Mouse (Mus musculus) hindbrain, embryonic 14.5 days (tissue): ENCODE results near the gene Trim8. TPM values are rescaled to one million over a fixed set of nuclear protein-coding genes. Genes with fewer than 3 reads are reported as not detected.

ENCODE experiments used
- ATAC-seq: fragments of 200-750 bp; cut with Nextera tagmentation; 2 replicates; pipeline ENCODE4 v1.8.0; 2017; ENCODE audit warnings: moderate number of reproducible peaks, mild to moderate bottlenecking, moderate TSS enrichment, moderate library complexity; ENCODE audit not compliant: low FRiP score
- DNase-seq: peaks from one replicate; pipeline ENCODE4 v3.0.0-alpha.2; 2015; ENCODE audit warnings: low spot score
- H3K27ac ChIP-seq: fragments of 300-500 bp; sonication (generic); 2 replicates; pipeline ENCODE4 v1.5.1; 2014; ENCODE audit warnings: mild to moderate bottlenecking, moderate library complexity
- H3K27me3 ChIP-seq: fragments of 300-500 bp; sonication (generic); 2 replicates; pipeline ENCODE4 v1.6.1; 2014; ENCODE audit warnings: mild to moderate bottlenecking, low read length, mixed read lengths; ENCODE audit not compliant: control insufficient read depth, insufficient read depth
- H3K36me3 ChIP-seq: fragments of 300-500 bp; sonication (generic); replicated peaks from 2 replicates; pipeline ENCODE4 v1.6.1; 2014; ENCODE audit not compliant: control insufficient read depth, insufficient read depth
- H3K4me1 ChIP-seq: fragments of 300-500 bp; sonication (generic); replicated peaks from 2 replicates; pipeline ENCODE4 v1.6.1; 2014; ENCODE audit warnings: antibody characterized with exemption, low read length, mixed read lengths; ENCODE audit not compliant: control insufficient read depth, insufficient read depth
- H3K4me2 ChIP-seq: fragments of 300-500 bp; sonication (generic); replicated peaks from 2 replicates; pipeline ENCODE4 v1.6.1; 2014; ENCODE audit warnings: mild to moderate bottlenecking, moderate library complexity
- H3K4me3 ChIP-seq: fragments of 300-500 bp; sonication (generic); replicated peaks from 2 replicates; pipeline ENCODE4 v1.5.1; 2014; ENCODE audit warnings: mild to moderate bottlenecking, low read length
- H3K9ac ChIP-seq: fragments of 300-500 bp; sonication (generic); 2 replicates; pipeline ENCODE4 v1.6.1; 2014
- H3K9me3 ChIP-seq: fragments of 300-500 bp; sonication (generic); 2 replicates; pipeline ENCODE4 v1.6.1; 2016; ENCODE audit warnings: low read length; ENCODE audit not compliant: control insufficient read depth
- WGBS: fragments of 180-500 bp; shearing (Covaris S2); extraction: QIAGEN DNeasy Blood & Tissue Kit; methylation state at CpG from one replicate; pipeline ENCODE4 v1.1.7; 2014; 5-methylcytosine and 5-hydroxymethylcytosine counted together
- polyA plus RNA-seq: library from polyadenylated mRNA; unstranded; fragments of >200 nt; fragmentation: Nextera tagmentation; extraction: Ambion mirVana; gene quantifications from 2 replicates; pipeline ENCODE4 v1.2.1, GENCODE M21; 2014

The Trim8 gene
- polyA plus RNA-seq, 1 experiment from 2014 or later: 37.5 TPM

DNA sequence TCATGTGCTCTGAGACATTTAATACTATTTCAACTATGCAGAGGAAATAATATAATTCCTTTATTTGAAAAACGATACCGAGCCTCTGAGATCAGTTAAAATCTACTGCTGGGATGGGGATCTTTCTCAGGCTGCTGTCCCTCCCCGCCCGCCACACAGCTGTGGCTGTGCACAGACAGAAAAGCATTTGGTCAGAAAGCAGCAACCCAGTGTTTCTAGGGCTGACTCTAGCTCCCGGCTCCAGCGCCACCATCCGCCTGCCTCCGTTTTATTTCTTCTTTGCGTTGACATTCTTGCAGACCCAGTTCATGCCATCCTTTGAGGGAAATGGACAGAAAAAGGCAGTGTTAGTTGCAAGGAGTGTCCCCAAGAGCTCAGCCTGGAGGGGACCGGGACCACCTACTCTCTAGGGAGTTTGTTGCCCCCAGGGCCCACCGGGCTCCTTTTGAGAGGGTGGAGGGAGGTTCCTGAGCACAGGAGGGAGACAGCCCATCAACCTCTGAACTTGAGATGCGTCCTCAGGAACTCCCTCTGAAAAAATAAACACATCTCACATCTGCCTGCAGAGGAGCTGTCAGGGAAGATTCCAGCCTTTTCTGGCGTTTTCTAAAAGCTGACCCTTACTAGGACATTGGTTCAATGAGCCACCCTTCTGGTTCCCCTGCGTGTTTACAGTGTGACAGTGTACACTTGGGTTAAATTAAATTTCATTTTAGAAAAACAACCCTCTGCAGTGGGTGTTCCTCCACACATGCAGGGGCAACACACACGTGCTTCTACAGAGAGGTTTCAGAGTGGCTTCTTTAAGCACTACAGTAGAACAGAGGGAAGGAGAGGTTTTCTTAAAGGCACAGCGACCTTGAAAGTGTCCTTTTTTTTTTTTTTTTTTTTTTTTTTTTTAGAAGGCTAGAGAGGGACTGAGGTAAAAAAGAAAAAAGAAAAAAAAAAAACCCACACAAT lies 29.8 kb downstream of the Trim8 start:
- ATAC-seq (no peak), DNase-seq (no peak)
- H3K4me3 ChIP-seq: no peak overlapping the region
- no peaks in the 10 kb centered on the region for H3K27me3 ChIP-seq
- peak overlapping the region; percentile 17; the same call in 1 of the 2 replicates for H3K4me2 ChIP-seq
- H3K9me3 ChIP-seq: no peaks in the 10 kb centered on the region
- peak overlapping the region; percentile 92 for H3K27ac ChIP-seq
- no peaks in the 10 kb centered on the region for H3K36me3 ChIP-seq
- 10% methylated on average over 16 of the region's 16 CpGs for WGBS
- peak overlapping the region; percentile 35 for H3K9ac ChIP-seq
- H3K4me1 ChIP-seq: peaks cover 72% of the 10 kb centered on the region

DNA sequence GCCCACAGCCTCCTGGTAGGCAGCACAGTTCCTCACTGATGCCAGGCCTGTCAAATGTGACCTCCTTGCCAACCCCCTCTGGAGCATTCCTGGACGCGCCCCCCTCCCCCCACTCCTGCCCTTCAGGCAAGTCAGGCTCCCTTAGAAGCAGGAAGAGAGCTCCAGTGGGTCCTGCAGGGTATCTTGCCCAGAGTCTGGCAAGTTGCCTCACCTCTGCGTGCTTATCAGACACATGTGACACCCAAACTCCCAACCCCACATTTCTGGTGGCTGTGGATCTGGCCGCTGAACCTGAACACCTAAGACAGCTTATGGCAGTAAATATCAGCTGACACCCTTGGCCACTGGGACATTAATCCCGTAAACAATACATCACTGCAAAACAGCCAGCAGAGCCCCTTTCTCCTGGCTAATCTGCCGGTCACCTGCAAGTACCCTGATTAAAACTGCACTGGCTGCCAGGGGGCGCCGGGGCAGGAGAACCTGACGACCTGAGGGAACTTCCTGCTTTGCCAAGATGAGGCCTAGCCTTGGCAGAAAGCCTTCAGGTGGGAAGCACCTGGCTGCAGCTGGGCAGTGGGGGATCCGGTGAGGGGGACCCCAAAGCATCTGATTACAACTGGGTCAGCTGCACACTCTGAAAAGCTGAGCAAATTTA lies 30.7 kb downstream of the Trim8 start:
- ATAC-seq: no peak
- Histone ChIP-seq H3K36me3 (peaks cover 5% of the 10 kb centered on the region; the same call in 1 of the 2 replicates), H3K27ac (peak overlapping the region; percentile 92), H3K4me3 (no peak overlapping the region), H3K27me3 (no peaks in the 10 kb centered on the region), H3K4me1 (peaks cover 66% of the 10 kb centered on the region), H3K4me2 (no peak overlapping the region), H3K9ac (peak overlapping the region; percentile 31; the same call in 1 of the 2 replicates), H3K9me3 (no peaks in the 10 kb centered on the region)
- no peak for DNase-seq
- 11% methylated on average over 10 of the region's 10 CpGs for WGBS

DNA sequence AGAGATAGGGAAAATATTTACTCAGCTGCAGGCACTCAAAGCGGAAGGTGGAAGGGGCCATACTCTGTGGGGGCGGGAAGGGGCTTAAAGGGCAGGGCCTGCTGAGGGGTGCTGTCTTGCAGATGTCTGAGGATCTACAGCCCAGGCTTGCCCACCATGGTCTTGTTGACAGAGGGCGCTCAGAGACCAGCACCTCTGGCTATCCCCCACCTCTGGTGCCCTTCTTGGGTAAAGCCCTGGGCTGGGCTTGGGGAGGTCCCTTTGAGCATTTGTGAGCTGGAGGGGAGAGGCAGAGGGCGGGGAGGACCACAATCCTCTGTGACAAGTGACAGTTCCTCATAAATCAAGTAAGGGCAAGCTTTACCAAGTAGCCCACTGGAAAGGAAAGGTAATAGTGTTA lies 31.6 kb downstream of the Trim8 start:
- Histone ChIP-seq H3K9me3 (no peaks in the 10 kb centered on the region), H3K27ac (peak overlapping the region; percentile 92), H3K4me1 (peaks cover 57% of the 10 kb centered on the region), H3K27me3 (no peaks in the 10 kb centered on the region), H3K4me2 (no peak overlapping the region), H3K36me3 (peaks cover 9% of the 10 kb centered on the region; the same call in 1 of the 2 replicates), H3K4me3 (no peak overlapping the region), H3K9ac (0 out of 2 replicates have a peak overlapping the region, but pooled peaks have one; percentile 29)
- WGBS: 51% methylated on average over 4 of the region's 4 CpGs
- DNase-seq (no peak), ATAC-seq (no peak)

DNA sequence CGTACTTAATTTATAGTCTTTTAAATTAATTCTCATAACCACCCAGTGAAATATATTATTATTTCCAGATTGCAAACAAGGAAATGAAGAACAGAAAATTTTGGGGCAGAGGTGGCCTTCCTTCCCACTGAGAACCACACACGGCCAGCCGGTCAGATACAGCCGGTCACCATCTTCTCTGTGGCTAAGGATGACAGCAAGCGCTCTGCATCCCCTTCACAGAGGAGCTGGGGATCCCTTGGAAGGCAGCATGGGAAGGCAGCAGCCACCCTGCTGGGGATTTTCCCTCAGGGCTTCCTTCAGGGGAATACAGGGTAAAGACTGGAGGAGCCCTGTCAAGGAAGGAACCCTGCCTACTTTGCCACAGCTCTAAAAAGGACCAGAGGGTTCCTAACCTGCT lies 32.0 kb downstream of the Trim8 start:
- Histone ChIP-seq H3K9me3 (no peaks in the 10 kb centered on the region), H3K4me3 (no peak overlapping the region), H3K4me1 (peaks cover 52% of the 10 kb centered on the region), H3K27me3 (no peaks in the 10 kb centered on the region), H3K27ac (peak overlapping the region; percentile 92), H3K4me2 (no peak overlapping the region), H3K36me3 (peaks cover 10% of the 10 kb centered on the region; the same call in 1 of the 2 replicates), H3K9ac (peak overlapping the region; percentile 29; the same call in 1 of the 2 replicates)
- 56% methylated on average over 5 of the region's 5 CpGs for WGBS
- ATAC-seq (no peak), DNase-seq (no peak)

DNA sequence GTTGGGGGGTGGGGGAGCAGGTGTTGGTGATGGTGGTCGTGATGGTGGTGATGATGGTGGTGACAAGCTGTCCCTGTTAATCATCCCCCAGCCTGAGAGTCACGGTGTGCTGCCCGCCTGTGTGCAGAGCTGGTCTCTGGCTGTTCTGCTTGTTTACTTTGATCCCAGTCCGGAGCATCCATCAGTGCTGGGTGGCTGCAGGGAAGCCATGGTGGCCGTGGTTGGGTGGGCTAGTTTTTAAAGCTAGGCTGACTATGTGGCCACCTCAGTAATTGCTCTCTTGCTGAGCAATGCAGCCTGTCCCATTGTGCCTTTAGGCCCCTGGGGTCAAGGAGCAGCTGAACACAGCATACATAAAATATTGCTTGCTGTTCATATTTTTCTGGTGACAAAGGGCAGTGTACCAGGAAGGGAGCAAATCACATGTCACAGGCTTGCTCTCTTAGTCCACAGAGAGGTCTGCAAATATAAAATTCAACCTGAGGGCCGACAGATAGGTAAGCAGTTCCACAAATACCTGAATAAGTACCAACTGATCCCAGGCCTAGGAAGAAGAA lies 33.1 kb downstream of the Trim8 start:
- Histone ChIP-seq H3K36me3 (peaks cover 15% of the 10 kb centered on the region; the same call in 1 of the 2 replicates), H3K27ac (no peak overlapping the region), H3K9me3 (no peaks in the 10 kb centered on the region), H3K27me3 (no peaks in the 10 kb centered on the region), H3K9ac (no peak overlapping the region), H3K4me2 (no peak overlapping the region), H3K4me1 (peaks cover 42% of the 10 kb centered on the region), H3K4me3 (no peak overlapping the region)
- no peak for DNase-seq
- ATAC-seq: no peak
- 35% methylated on average over 6 of the region's 6 CpGs for WGBS

DNA sequence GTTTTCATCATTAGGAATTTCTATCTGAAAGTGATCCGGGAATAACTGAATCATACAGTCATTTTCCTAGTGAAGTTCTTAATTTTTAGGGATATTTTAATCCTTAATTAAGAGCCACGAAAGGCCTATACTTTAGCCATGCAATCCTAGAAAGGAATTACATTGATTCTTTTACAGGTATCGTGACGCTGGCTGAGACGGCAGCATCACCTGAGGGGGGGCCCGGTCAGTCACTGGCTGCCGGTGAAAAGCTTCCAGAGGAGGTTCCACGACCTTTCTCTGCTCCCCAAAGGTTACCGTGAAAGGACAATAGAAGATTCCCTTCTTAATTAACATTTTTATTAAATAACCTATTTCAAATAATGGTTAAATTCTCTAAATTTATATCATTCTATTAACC lies 35.9 kb downstream of the Trim8 start:
- WGBS: 82% methylated on average over 9 of the region's 9 CpGs
- Histone ChIP-seq H3K4me1 (peaks cover 14% of the 10 kb centered on the region), H3K4me3 (no peak overlapping the region), H3K9ac (no peak overlapping the region), H3K4me2 (no peak overlapping the region), H3K36me3 (peaks cover 41% of the 10 kb centered on the region), H3K27me3 (no peaks in the 10 kb centered on the region), H3K9me3 (no peaks in the 10 kb centered on the region), H3K27ac (no peak overlapping the region)
- ATAC-seq (no peak), DNase-seq (no peak)

DNA sequence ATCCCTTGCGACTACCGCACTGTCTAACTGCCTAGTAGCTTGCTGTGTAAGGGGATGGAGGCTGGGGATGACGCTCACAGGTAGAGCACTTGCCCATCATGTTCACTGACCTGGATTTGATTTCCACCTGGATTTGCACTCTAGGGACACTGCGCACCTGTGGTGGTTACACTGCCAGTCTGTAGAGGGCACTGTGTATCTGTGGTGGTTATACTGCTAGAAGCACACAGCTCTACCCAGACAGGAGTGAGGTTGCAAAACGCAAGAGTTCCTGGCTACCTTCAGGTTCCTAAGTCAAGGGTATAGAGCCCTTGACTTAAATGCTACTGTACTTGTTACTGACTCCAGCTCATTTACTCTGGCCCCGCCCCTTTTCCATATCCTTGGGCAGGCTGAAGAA lies 36.7 kb downstream of the Trim8 start:
- 85% methylated on average over 6 of the region's 6 CpGs for WGBS
- no peak overlapping the region for H3K27ac ChIP-seq
- no peaks in the 10 kb centered on the region for H3K27me3 ChIP-seq
- H3K4me1 ChIP-seq: peaks cover 6% of the 10 kb centered on the region; the same call in 1 of the 2 replicates
- H3K9me3 ChIP-seq: no peaks in the 10 kb centered on the region
- no peak overlapping the region for H3K9ac ChIP-seq
- DNase-seq (no peak), ATAC-seq (no peak)
- peaks cover 50% of the 10 kb centered on the region for H3K36me3 ChIP-seq
- no peak overlapping the region for H3K4me3 ChIP-seq
- H3K4me2 ChIP-seq: no peak overlapping the region

DNA sequence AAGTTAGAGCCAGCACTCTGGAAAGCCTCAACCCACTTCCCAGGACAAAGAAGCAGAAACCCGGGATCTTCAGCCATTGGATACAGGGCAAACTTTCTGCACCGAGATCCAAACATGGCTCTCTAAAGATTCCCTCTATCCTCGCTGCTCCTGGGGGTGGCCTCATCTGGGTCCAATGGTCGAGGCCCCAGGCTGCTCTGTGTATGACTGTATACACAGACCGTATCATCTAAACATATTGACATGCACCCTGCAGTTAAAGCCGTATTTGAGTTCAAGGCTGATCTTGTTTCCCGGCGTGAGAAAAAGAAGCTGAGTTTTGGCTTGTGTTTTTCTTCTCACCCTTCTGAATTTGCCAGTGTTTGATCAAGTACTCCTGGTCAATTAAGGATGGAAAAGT lies 41.2 kb downstream of the Trim8 start:
- no peaks in the 10 kb centered on the region for H3K9me3 ChIP-seq
- peaks cover 52% of the 10 kb centered on the region for H3K36me3 ChIP-seq
- no peaks in the 10 kb centered on the region for H3K27me3 ChIP-seq
- WGBS: 82% methylated on average over 8 of the region's 8 CpGs
- no peak overlapping the region for H3K27ac ChIP-seq
- ATAC-seq (no peak), DNase-seq (no peak)
- no peak overlapping the region for H3K4me3 ChIP-seq
- no peak overlapping the region for H3K4me2 ChIP-seq
- H3K9ac ChIP-seq: no peak overlapping the region
- no peaks in the 10 kb centered on the region; the same call in 1 of the 2 replicates for H3K4me1 ChIP-seq

DNA sequence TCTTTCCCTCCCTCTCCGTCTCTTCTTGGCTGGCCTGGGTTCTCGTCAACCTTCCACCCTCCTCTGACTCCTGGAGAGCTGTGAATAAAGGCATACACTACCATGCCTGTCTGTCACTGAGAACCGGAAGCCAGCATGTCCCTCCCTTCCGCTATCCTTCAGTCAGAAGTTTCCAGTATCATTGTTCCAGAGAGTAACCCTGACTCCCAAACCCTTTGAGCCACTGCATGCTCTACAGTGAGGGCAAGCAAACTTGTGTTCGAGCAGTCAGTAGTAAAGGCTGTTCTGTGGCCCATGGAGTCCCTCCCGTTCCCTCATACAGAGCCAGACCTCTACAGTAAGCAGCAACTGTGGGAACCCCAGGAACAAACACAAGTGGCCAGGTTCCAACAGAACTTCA lies 46.1 kb downstream of the Trim8 start:
- Histone ChIP-seq H3K9ac (no peak overlapping the region), H3K4me1 (no peaks in the 10 kb centered on the region), H3K27me3 (no peaks in the 10 kb centered on the region), H3K4me3 (no peak overlapping the region), H3K9me3 (no peaks in the 10 kb centered on the region), H3K4me2 (no peak overlapping the region), H3K36me3 (peaks cover 49% of the 10 kb centered on the region), H3K27ac (peak overlapping the region; percentile 69; the same call in 1 of the 2 replicates)
- ATAC-seq (no peak), DNase-seq (no peak)
- 63% methylated on average over 6 of the region's 6 CpGs for WGBS
